Mouse (Mus musculus): ENCODE data around the gene Cyp21a1. TPM values are rescaled to one million over a fixed set of nuclear protein-coding genes. Genes with fewer than 3 reads are reported as not detected.
"Not testable (repeated sequence)": the region's sequence is repeated elsewhere in the genome, so short reads cannot be mapped to it uniquely, and the experiment has no call there.

Cyp21a1 gene
- total RNA-seq, 2 experiments from 2014 or later: not detected

GRCm38 (mm10) chr17:34804871-34805562 is 656 bp upstream of the Cyp21a1 start:
- DNase-seq: no peak

- DNase-seq: not testable (repeated sequence)
Measured at GRCm38 (mm10) chr17:34803367-34803766, 994 bp downstream of the Cyp21a1 start.

DNA sequence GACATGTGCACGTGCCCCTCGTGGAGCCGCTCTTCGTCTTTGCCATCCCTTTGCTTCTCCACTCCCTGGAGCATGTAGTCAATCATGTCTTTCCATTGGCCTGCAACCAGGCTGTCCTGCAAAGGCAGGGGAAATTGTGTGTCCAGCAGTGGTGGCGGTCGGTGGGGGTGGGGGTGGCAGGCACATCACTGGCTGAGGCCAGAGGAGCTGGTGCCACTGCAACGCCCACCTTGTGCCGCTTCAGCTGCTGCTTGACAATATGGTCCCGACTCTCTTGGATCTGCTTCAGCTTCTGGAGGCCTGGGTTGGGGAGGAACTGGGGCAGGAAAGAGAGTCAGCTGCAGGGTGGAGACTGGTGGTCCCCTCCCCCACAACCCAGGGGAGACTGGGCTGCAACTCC is 1.6 kb downstream of the Cyp21a1 start:
- DNase-seq: not testable (repeated sequence)

GRCm38 (mm10) chr17:34800781-34801305 is 3.5 kb downstream of the Cyp21a1 start:
- not testable (repeated sequence) for DNase-seq

GRCm38 (mm10) chr17:34799531-34799925 is 4.8 kb downstream of the Cyp21a1 start:
- no peak for DNase-seq

- no peak for DNase-seq
Measured at GRCm38 (mm10) chr17:34798866-34799530, 5.4 kb downstream of the Cyp21a1 start.

DNA sequence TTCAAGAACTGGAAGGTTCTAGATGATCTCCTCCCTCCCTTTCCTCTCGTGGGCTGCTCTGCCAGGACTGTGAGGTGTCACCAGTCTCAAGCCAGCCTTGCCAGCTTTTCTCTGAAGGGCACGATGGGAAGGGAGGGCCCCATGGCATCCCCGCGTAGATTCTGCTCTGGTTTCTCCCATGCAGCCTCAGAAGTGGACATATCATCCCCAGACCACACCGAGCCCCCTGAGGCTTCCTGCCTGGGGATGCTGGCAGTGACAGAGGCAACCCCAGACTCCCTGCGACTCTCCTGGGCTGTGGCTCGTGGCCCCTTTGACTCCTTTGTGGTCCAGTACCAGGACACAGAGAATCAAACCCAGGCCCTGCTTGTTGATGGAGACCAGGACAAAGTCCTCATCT is 6.3 kb downstream of the Cyp21a1 start:
- not testable (repeated sequence) for DNase-seq

- not testable (repeated sequence) for DNase-seq
Measured at GRCm38 (mm10) chr17:34797211-34797995, 7.0 kb downstream of the Cyp21a1 start.

DNA sequence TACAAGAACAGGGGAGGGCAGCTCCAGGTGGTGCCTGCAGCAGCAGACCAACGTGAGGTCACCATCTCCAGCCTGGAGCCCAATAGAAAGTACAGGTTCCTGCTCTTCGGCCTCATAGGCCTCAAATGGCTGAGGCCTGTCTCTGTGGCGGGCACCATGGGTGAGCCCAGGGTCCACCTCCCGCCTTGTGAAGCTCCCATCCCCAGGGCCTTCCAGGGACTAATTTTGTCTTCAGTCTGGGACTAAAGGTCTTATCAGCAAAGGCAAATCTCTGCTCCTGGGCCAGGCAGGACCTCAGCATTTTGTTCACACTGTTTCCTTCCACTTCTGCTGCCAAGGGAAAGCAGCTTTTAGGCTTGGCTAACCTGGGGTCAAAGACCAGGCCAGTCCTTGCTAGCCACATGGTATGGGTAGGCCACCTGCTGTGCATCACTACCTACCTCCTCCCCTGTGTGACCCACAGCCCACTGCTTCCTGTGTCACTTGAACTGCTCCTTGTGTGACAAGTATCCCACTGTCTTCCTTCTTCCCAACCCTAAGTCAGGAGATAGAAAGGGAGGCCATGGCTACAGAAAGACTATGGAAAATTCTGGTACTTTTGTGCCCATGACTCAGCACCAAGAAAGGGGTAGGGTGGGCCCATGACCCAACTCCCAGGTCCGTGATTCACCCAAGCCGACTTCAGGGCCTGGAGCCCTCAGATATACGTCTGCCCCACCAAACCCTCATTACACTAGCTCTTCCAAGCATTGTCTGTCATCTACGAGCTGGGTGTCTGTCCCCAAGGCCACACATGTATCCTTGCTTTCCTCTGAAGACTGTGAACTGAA is 7.8 kb downstream of the Cyp21a1 start:
- no peak for DNase-seq

GRCm38 (mm10) chr17:34795633-34796032 is 8.7 kb downstream of the Cyp21a1 start:
- DNase-seq: peak; percentile 23 to 73

- no peak for DNase-seq
Measured at GRCm38 (mm10) chr17:34795016-34795415, 9.3 kb downstream of the Cyp21a1 start.

DNA sequence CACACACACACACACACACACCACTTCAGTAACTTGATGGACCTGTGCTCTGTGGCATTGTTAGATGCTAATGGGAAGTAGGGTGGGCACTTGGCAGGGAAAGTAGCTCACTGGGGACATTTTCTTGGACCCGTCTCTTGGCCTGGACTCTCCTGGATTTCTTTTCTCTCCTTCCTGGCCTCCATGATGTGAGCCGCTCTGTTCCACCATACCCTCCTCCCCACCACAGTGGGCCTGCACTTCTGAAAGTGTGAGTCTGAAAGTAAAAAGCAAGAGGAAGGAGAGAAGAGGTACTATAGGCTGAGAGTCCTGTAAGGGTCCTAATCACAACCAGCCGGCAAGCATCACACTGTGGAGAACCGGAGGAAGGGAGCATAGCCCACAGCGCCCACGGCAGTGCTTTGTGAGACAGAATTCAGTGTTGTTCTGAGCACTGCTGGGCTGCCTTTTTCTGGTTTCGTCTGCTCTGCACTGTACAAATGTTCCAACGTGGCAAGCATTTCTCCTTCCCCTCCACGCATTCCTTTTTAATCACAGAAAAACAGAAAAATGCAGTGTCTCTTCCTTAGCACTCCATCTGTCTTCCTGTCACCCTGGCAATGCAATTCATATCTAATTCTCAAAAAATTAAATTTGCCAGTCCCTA is 26.6 kb downstream of the Cyp21a1 start:
- no peak for DNase-seq

DNA sequence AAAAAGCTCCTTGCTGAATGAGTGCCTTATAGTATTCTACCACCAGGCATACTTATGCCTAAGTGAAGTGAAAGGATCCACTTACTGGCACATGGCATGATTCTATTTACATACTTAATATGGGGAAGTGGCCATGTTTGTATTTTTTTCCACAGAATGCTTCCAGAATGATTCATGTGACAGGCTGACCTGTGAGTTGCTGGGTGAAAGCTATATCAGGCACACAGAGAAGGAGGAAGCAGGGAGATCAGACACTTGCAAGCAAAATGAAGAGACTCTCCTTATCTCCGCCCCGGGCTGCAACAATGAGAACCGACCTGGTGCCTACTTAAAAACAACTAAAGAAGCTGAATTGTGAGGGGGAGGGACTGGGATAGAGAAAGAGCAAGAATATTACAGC is 42.9 kb downstream of the Cyp21a1 start:
- DNase-seq: peak in 1 of 2 experiments; percentile 30

Small RNA genes lying within 50 kb of the gene (microRNA-seq; reads per million reads assigned to microRNA genes)
- gene Gm27471 (0 reads per million in 2 experiments), gene Mir6970 (0 reads per million in 2 experiments), gene Mir6971 (0.76 to 2.2 reads per million in 2 experiments)

Other genes with a start within 250 kb of the Cyp21a1 start
- gene Notch4, start 240.3 kb downstream of the Cyp21a1 start, total RNA-seq (2021): 10 to 100 TPM; 33.8 to 40.6 TPM
- gene Gpsm3, start 214.8 kb downstream of the Cyp21a1 start, total RNA-seq (2021): 1 to 10 TPM; 4.1 to 5.9 TPM
- 10 to 100 TPM; 13.6 to 17.4 TPM for gene Pbx2, start 213.3 kb downstream of the Cyp21a1 start, total RNA-seq (2021)
- gene Ager, start 206.7 kb downstream of the Cyp21a1 start, total RNA-seq (2021): under 1 TPM in 1 of 2 experiments, not detected in 1; 0.23 TPM
- 10 to 100 TPM; 40.9 to 43.3 TPM for gene Rnf5, start 200.9 kb downstream of the Cyp21a1 start, total RNA-seq (2021)
- gene Agpat1, start 200.3 kb downstream of the Cyp21a1 start, total RNA-seq (2021): 10 to 100 TPM; 67.9 to 72.4 TPM
- gene Egfl8, start 188.6 kb downstream of the Cyp21a1 start, total RNA-seq (2021): 1 to 10 TPM in 1 of 2 experiments, under 1 TPM in 1; 0.85 to 1.1 TPM
- gene Ppt2, start 176.1 kb downstream of the Cyp21a1 start, total RNA-seq (2021): 10 to 100 TPM; 55.5 to 55.8 TPM
- 1 to 10 TPM in 1 of 2 experiments, under 1 TPM in 1; 0.93 to 1.5 TPM for gene Prrt1, start 175.0 kb downstream of the Cyp21a1 start, total RNA-seq (2021)
- 1 to 10 TPM; 5.8 to 6.5 TPM for gene Fkbpl, start 159.8 kb downstream of the Cyp21a1 start, total RNA-seq (2021)
- gene Atf6b, start 157.4 kb downstream of the Cyp21a1 start, total RNA-seq (2021): 10 to 100 TPM; 15.5 to 17.2 TPM
- gene Tnxb, start 134.0 kb downstream of the Cyp21a1 start, total RNA-seq (2021): 10 to 100 TPM; 22.9 to 26.5 TPM
- 10 to 100 TPM; 14.4 to 25.5 TPM for gene C4b, start 60.7 kb downstream of the Cyp21a1 start, total RNA-seq (2021)
- 1 to 10 TPM; 8.5 to 9.5 TPM for gene Stk19, start 32.4 kb upstream of the Cyp21a1 start, total RNA-seq (2021)
- gene Dxo, start 32.5 kb upstream of the Cyp21a1 start, total RNA-seq (2021): 10 to 100 TPM in 1 of 2 experiments, 1 to 10 TPM in 1; 9.8 to 13.3 TPM
- gene Skiv2l, start 45.6 kb upstream of the Cyp21a1 start, total RNA-seq (2021): 10 to 100 TPM; 20.5 to 21.0 TPM
- 10 to 100 TPM; 14.4 to 15.2 TPM for gene Nelfe, start 45.8 kb upstream of the Cyp21a1 start, total RNA-seq (2021)
- 10 to 100 TPM in 1 of 2 experiments, 1 to 10 TPM in 1; 3.3 to 13.7 TPM for gene Cfb, start 58.0 kb upstream of the Cyp21a1 start, total RNA-seq (2021)
- gene Zbtb12, start 74.9 kb upstream of the Cyp21a1 start, total RNA-seq (2021): 1 to 10 TPM; 7.4 to 7.7 TPM
- not detected for gene Gm20547, start 77.5 kb upstream of the Cyp21a1 start, total RNA-seq (2021)
- gene C2, start 93.7 kb upstream of the Cyp21a1 start, total RNA-seq (2021): 1 to 10 TPM; 2.8 to 4.1 TPM
- gene Ehmt2, start 93.9 kb upstream of the Cyp21a1 start, total RNA-seq (2021): 10 to 100 TPM; 38.1 to 42.7 TPM
- gene Slc44a4, start 109.9 kb upstream of the Cyp21a1 start, total RNA-seq (2021): under 1 TPM in 1 of 2 experiments, not detected in 1; 0.62 TPM
- gene Neu1, start 126.7 kb upstream of the Cyp21a1 start, total RNA-seq (2021): 10 to 100 TPM; 14.6 to 15.9 TPM
- 10 to 100 TPM; 15.5 to 68.2 TPM for gene Hspa1b, start 154.7 kb upstream of the Cyp21a1 start, total RNA-seq (2021)
- not detected for gene Gm20481, start 165.4 kb upstream of the Cyp21a1 start, total RNA-seq (2021)
- gene Hspa1a, start 167.6 kb upstream of the Cyp21a1 start, total RNA-seq (2021): 10 to 100 TPM; 17.5 to 41.5 TPM
- 10 to 100 TPM in 1 of 2 experiments, 1 to 10 TPM in 1; 9.8 to 10.8 TPM for gene Hspa1l, start 168.1 kb upstream of the Cyp21a1 start, total RNA-seq (2021)
- gene Lsm2, start 177.3 kb upstream of the Cyp21a1 start, total RNA-seq (2021): 10 to 100 TPM; 16.3 to 18.0 TPM
- gene Vars, start 196.4 kb upstream of the Cyp21a1 start, total RNA-seq (2021): 10 to 100 TPM; 32.4 to 35.1 TPM
- gene Vwa7, start 212.0 kb upstream of the Cyp21a1 start, total RNA-seq (2021): 10 to 100 TPM; 13.1 to 14.1 TPM
- not detected for gene Sapcd1, start 223.5 kb upstream of the Cyp21a1 start, total RNA-seq (2021)
- not detected for gene Msh5, start 242.2 kb upstream of the Cyp21a1 start, total RNA-seq (2021)
- 10 to 100 TPM; 30.4 to 32.4 TPM for gene Clic1, start 245.4 kb upstream of the Cyp21a1 start, total RNA-seq (2021)